Mouse (Mus musculus): ENCODE measurements around the gene Ildr1. TPM values are rescaled to one million over a fixed set of nuclear protein-coding genes. Genes with fewer than 3 reads are reported as not detected.

Ildr1 gene
- total RNA-seq, 2 experiments from 2014 or later, result 0.10 to 0.15 TPM

DNA sequence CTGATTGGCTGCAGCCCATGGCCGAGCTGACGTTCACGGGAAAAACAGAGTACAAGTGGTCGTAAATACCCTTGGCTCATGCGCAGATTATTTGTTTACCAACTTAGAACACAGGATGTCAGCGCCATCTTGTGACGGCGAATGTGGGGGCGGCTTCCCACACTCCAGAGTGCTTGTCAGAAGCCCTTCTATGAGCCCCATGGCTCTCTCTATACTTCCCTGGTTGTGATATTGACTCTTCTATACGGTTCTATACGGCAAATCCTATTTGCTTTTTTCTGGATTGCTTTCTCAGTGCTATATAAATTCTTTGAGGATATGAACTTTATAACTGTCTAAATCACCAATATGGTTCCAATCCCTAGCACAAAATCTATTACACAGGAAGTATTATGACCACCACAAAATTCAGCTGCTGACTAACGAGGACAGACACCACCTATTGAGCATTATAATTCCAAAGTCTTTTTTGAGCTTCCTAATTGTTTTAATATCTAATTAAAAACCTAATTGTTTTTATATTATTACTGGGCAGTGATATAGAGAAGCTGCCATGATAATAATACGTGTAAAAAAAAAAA, 76.5 kb downstream of the Ildr1 start:
- DNase-seq (ENCODE audit: low spot score in 2 of 2), result no peak

DNA sequence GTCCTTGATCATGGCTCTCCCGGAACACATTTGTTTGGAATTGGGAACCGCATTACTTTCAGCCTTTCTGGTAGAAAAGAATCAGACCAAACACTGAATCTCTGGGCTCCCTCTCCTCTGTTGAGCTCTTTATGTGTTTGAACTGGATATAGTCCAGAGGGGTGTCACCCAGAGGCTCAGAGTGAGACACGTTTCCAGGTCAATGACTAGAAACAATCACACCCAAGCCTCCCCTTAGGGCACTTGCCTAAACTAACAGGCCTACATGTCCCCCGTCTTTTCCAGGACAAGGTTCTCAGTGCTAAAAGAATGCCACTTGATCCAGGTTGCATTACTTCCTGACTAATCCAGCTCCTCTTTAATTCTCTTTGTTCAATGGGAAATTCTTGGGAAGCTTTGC, 77.1 kb downstream of the Ildr1 start:
- peak in 1 of 2 experiments; percentile 25 for DNase-seq (ENCODE audit: low spot score in 2 of 2)

GRCm38 (mm10) chr16:36771244-36771643, 77.5 kb downstream of the Ildr1 start:
- DNase-seq (ENCODE audit: low spot score in 2 of 2), result no peak

- no peak for DNase-seq (ENCODE audit: low spot score in 2 of 2)
Measured at GRCm38 (mm10) chr16:36771703-36772102, 77.9 kb downstream of the Ildr1 start.

DNA sequence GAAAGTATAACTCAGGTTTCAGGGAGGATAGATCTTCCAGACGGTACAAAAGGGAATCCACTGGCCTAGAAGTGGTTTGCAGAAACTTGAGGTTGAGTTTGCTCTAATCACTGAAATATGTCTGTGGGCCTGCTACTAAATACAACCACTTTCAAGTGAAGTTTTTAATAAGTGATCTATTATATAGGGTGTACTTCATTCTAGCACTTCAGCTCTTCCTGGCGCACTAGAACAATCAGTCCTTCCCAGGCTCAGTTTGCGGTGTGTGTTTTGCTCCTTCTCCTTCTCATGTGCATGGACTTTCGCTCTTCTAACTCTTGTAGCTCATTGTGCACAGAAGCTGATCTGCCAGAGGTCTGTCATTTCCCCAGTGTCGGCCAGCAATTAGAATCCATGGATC, 79.2 kb downstream of the Ildr1 start:
- DNase-seq (ENCODE audit: low spot score in 2 of 2), result no peak

- peak; percentile 44 to 77 for DNase-seq (ENCODE audit: low spot score in 2 of 2)
Measured at GRCm38 (mm10) chr16:36775658-36776057, 81.9 kb downstream of the Ildr1 start.

Other genes with a start within 250 kb of the Ildr1 start
- not detected for gene Stfa3, start 238.6 kb upstream of the Ildr1 start, total RNA-seq (2021)
- under 1 TPM; 0.10 to 0.12 TPM for gene Casr, start 131.8 kb upstream of the Ildr1 start, total RNA-seq (2021)
- 1 to 10 TPM in 1 of 2 experiments, under 1 TPM in 1; 0.99 to 1.4 TPM for gene Cd86, start 27.9 kb upstream of the Ildr1 start, total RNA-seq (2021)
- gene Slc15a2, start 91.0 kb downstream of the Ildr1 start, total RNA-seq (2021), result 10 to 100 TPM; 40.5 to 41.9 TPM
- gene Iqcb1, start 134.4 kb downstream of the Ildr1 start, total RNA-seq (2021), result 10 to 100 TPM; 40.4 to 42.7 TPM
- gene Eaf2, start 181.0 kb downstream of the Ildr1 start, total RNA-seq (2021), result 1 to 10 TPM; 2.0 TPM
- gene Golgb1, start 181.2 kb downstream of the Ildr1 start, total RNA-seq (2021), result 10 to 100 TPM; 80.2 to 80.4 TPM
- 1 to 10 TPM; 3.4 to 4.9 TPM for gene Hcls1, start 241.0 kb downstream of the Ildr1 start, total RNA-seq (2021)